Mouse (Mus musculus): ENCODE data around the gene Spen. TPM values are rescaled to one million over a fixed set of nuclear protein-coding genes. Genes with fewer than 3 reads are reported as not detected.

The Spen gene
- polyA plus RNA-seq, 1 experiment: 25.6 TPM

GRCm38 (mm10) chr4:141474431-141474830 lies 64.0 kb downstream of the Spen start:
- Histone ChIP-seq H3K27me3 (ENCODE audit: control insufficient read depth) (no peaks in the 10 kb centered on the region; the same call in 1 of the 2 replicates), H3K4me1 (ENCODE audit: control insufficient read depth) (no peaks in the 10 kb centered on the region), H3K4me3 (replicated peaks) (no peak overlapping the region), H3K36me3 (ENCODE audit: control insufficient read depth) (peaks cover 100% of the 10 kb centered on the region), H3K9me3 (ENCODE audit: control insufficient read depth, low read length) (peaks cover 86% of the 10 kb centered on the region)
- TF ChIP-seq GATA1 (IDR thresholded peaks at IDR 0.05; ENCODE audit: low read length) (no peak), TAL1 (IDR thresholded peaks at IDR 0.05; ENCODE audit: low read length) (no peak)

GRCm38 (mm10) chr4:141472641-141473321 lies 65.6 kb downstream of the Spen start:
- Histone ChIP-seq H3K4me1 (ENCODE audit: control insufficient read depth) (no peaks in the 10 kb centered on the region), H3K36me3 (ENCODE audit: control insufficient read depth) (peaks cover 99% of the 10 kb centered on the region), H3K4me3 (replicated peaks) (no peak overlapping the region), H3K9me3 (ENCODE audit: control insufficient read depth, low read length) (peaks cover 69% of the 10 kb centered on the region), H3K27me3 (ENCODE audit: control insufficient read depth) (no peaks in the 10 kb centered on the region; the same call in 1 of the 2 replicates)
- TF ChIP-seq GATA1 (IDR thresholded peaks at IDR 0.05; ENCODE audit: low read length) (no peak), TAL1 (IDR thresholded peaks at IDR 0.05; ENCODE audit: low read length) (no peak)

GRCm38 (mm10) chr4:141471491-141471890 lies 66.9 kb downstream of the Spen start:
- Histone ChIP-seq H3K9me3 (ENCODE audit: control insufficient read depth, low read length) (peaks cover 59% of the 10 kb centered on the region), H3K36me3 (ENCODE audit: control insufficient read depth) (peaks cover 99% of the 10 kb centered on the region), H3K4me3 (replicated peaks) (no peak overlapping the region), H3K4me1 (ENCODE audit: control insufficient read depth) (no peaks in the 10 kb centered on the region), H3K27me3 (ENCODE audit: control insufficient read depth) (no peaks in the 10 kb centered on the region; the same call in 1 of the 2 replicates)
- TF ChIP-seq TAL1 (IDR thresholded peaks at IDR 0.05; ENCODE audit: low read length) (no peak), GATA1 (IDR thresholded peaks at IDR 0.05; ENCODE audit: low read length) (no peak)

GRCm38 (mm10) chr4:141469343-141469742 lies 69.1 kb downstream of the Spen start:
- no peaks in the 10 kb centered on the region; the same call in 1 of the 2 replicates for H3K27me3 ChIP-seq (ENCODE audit: control insufficient read depth)
- no peaks in the 10 kb centered on the region for H3K4me1 ChIP-seq (ENCODE audit: control insufficient read depth)
- H3K9me3 ChIP-seq (ENCODE audit: control insufficient read depth, low read length): peaks cover 58% of the 10 kb centered on the region
- peaks cover 99% of the 10 kb centered on the region for H3K36me3 ChIP-seq (ENCODE audit: control insufficient read depth)
- no peak overlapping the region for H3K4me3 ChIP-seq (replicated peaks)
- TF ChIP-seq GATA1 (IDR thresholded peaks at IDR 0.05; ENCODE audit: low read length): no peak
- TF ChIP-seq TAL1 (IDR thresholded peaks at IDR 0.05; ENCODE audit: low read length): no peak

- H3K4me1 ChIP-seq (ENCODE audit: control insufficient read depth): no peaks in the 10 kb centered on the region
- H3K27me3 ChIP-seq (ENCODE audit: control insufficient read depth): no peaks in the 10 kb centered on the region; the same call in 1 of the 2 replicates
- TF ChIP-seq GATA1 (IDR thresholded peaks at IDR 0.05; ENCODE audit: low read length) (no peak), TAL1 (IDR thresholded peaks at IDR 0.05; ENCODE audit: low read length) (no peak)
Measured at GRCm38 (mm10) chr4:141468576-141468975, 69.8 kb downstream of the Spen start.

GRCm38 (mm10) chr4:141467581-141467927 lies 70.8 kb downstream of the Spen start:
- Histone ChIP-seq H3K27me3 (ENCODE audit: control insufficient read depth) (no peaks in the 10 kb centered on the region; the same call in 1 of the 2 replicates), H3K4me1 (ENCODE audit: control insufficient read depth) (no peaks in the 10 kb centered on the region), H3K9me3 (ENCODE audit: control insufficient read depth, low read length) (peaks cover 46% of the 10 kb centered on the region), H3K4me3 (replicated peaks) (no peak overlapping the region), H3K36me3 (ENCODE audit: control insufficient read depth) (peaks cover 99% of the 10 kb centered on the region)
- no peak for TF ChIP-seq GATA1 (IDR thresholded peaks at IDR 0.05; ENCODE audit: low read length)
- no peak for TF ChIP-seq TAL1 (IDR thresholded peaks at IDR 0.05; ENCODE audit: low read length)

More at GRCm38 (mm10) chr4:141468576-141468975, 69.8 kb downstream of the Spen start:
- H3K9me3 ChIP-seq (ENCODE audit: control insufficient read depth, low read length): peaks cover 57% of the 10 kb centered on the region
- peaks cover 99% of the 10 kb centered on the region for H3K36me3 ChIP-seq (ENCODE audit: control insufficient read depth)
- H3K4me3 ChIP-seq (replicated peaks): no peak overlapping the region

GRCm38 (mm10) chr4:141466844-141467580 lies 71.4 kb downstream of the Spen start:
- no peaks in the 10 kb centered on the region; the same call in 1 of the 2 replicates for H3K27me3 ChIP-seq (ENCODE audit: control insufficient read depth)
- no peaks in the 10 kb centered on the region for H3K4me1 ChIP-seq (ENCODE audit: control insufficient read depth)
- peaks cover 99% of the 10 kb centered on the region for H3K36me3 ChIP-seq (ENCODE audit: control insufficient read depth)
- peaks cover 41% of the 10 kb centered on the region for H3K9me3 ChIP-seq (ENCODE audit: control insufficient read depth, low read length)
- no peak for TF ChIP-seq TAL1 (IDR thresholded peaks at IDR 0.05; ENCODE audit: low read length)
- no peak for TF ChIP-seq GATA1 (IDR thresholded peaks at IDR 0.05; ENCODE audit: low read length)
- no peak overlapping the region for H3K4me3 ChIP-seq (replicated peaks)

GRCm38 (mm10) chr4:141466289-141466795 lies 72.1 kb downstream of the Spen start:
- H3K4me3 ChIP-seq (replicated peaks): no peak overlapping the region
- H3K9me3 ChIP-seq (ENCODE audit: control insufficient read depth, low read length): peaks cover 34% of the 10 kb centered on the region
- H3K4me1 ChIP-seq (ENCODE audit: control insufficient read depth): no peaks in the 10 kb centered on the region; the same call in 1 of the 2 replicates
- TF ChIP-seq GATA1 (IDR thresholded peaks at IDR 0.05; ENCODE audit: low read length) (no peak), TAL1 (IDR thresholded peaks at IDR 0.05; ENCODE audit: low read length) (no peak)
- no peaks in the 10 kb centered on the region for H3K27me3 ChIP-seq (ENCODE audit: control insufficient read depth)
- H3K36me3 ChIP-seq (ENCODE audit: control insufficient read depth): peaks cover 97% of the 10 kb centered on the region
